Mouse (Mus musculus) megakaryocyte-erythroid progenitor cell, adult 5-6 weeks (primary cell): ENCODE data around the gene Ptms. TPM values are rescaled to one million over a fixed set of nuclear protein-coding genes. Genes with fewer than 3 reads are reported as not detected.
"Not testable (repeated sequence)": the region's sequence is repeated elsewhere in the genome, so short reads cannot be mapped to it uniquely, and the experiment has no call there.

ENCODE experiments used
- ATAC-seq: replicated peaks from 2 replicates; pipeline ENCODE4 v1.8.0; 2016; ENCODE audit warnings: mild to moderate bottlenecking, inconsistent platforms; ENCODE audit not compliant: severe bottlenecking, poor library complexity, low FRiP score, low TSS enrichment
- total RNA-seq, 2 experiments: library from RNA; stranded (forward) in 1 of 2; stranded (reverse) in 1 of 2; fragments of 200-1000, 215-1000 nt in 1 of 2; fragments of >200 nt in 1 of 2; fragmentation: Nextera tagmentation in 1 of 2; gene quantifications; 2 replicates each; pipeline ENCODE4 v1.2.3; 2014 to 2017

Ptms gene
- total RNA-seq, 2 experiments from 2014 or later = 5.3 to 21.6 TPM

GRCm38 (mm10) chr6:124910032-124910431 is 9.9 kb downstream of the Ptms start:
- no peak for ATAC-seq

- ATAC-seq = no peak
Measured at GRCm38 (mm10) chr6:124907767-124908166, 12.1 kb downstream of the Ptms start.

GRCm38 (mm10) chr6:124904991-124905860 is 14.7 kb downstream of the Ptms start:
- no peak for ATAC-seq

GRCm38 (mm10) chr6:124904161-124904981 is 15.5 kb downstream of the Ptms start:
- ATAC-seq = peak; percentile 78

- ATAC-seq = peak; percentile 93
Measured at GRCm38 (mm10) chr6:124903580-124904151, 16.2 kb downstream of the Ptms start.

DNA sequence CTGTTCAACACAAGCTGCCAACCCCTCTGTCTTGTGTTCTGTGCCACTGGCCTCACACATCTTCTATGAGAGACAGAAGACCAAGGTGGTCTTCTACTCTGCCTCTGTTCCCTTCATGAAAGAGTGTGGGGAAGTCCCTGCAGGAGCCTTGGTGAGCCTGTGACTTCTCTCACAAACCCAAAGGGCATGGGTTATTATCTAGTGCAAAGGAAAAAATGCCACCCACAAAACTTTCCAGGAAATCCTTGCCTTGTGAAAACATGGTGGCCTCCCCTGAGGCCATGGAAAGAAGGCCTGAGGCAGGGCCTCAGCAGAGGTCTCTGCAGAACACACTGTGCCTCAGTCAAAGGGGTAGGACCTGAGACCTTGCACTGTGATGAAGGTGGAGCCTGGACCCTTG is 18.1 kb downstream of the Ptms start:
- no peak for ATAC-seq

DNA sequence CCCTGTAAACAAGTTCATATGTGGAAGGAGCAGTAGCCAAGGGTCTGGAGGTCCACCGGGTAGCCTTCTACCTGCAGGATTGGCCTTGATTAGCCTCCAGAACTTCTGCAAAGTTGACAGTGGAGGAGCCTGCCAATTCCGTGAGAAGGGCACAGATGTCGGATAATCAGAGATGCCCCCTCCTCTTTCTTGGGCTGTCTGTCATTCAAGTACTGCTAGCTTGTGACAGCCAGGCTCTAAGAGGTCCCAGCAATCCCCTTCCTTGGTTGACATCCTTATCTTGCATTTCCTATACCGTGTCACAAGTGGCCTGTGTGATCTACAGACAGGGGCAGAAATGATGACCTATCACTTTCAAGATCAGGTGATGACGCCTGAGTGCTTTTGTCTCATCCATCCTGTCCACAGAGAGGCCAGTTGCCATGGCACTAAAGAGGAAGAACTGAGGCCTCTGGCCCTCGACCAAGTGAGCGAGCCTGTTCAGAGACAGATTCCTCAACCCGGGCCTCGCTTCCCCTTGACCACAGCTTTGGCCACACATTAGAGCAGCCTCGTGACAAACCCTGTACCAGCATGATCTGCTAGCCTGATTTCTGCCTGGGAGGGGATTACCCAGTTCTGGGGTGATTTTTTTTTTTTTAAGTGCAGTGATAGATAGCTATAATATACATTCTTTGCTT is 19.0 kb downstream of the Ptms start:
- no peak for ATAC-seq

DNA sequence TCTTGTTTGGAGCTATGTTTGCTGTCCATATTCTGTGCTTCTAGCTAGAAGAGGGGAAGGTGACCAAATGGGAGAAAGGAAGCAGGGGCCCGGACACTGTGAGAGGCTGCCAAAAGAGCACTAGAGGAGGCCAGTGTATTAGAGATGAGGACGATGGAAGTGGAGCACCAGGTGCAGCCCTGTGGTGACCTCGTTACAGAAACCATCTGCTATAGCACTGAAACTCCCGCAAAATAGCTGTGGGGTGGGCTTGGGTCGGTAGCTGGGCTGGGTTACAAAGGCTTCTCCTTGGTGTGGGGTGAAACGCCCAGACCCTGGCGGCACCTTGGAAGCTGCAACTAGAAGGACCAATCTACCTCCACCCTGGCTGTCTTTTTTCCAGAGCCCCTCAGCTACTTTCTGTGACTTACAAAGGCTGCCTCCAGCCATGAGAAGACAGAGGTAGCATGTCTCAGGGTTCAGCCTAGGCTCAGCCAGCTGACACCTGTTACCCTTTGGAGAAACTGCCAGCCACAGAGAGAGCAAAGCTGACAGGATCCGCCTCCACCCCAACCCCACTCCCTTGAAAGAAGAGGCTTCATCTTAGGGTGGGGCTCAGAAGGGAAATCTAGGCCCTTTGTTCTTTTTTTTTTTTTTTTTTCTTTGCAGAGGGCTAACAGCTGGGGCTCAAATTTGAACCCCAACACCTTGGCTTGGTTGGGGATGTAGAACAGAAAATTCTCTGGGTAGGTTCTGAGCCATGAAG is 19.7 kb downstream of the Ptms start:
- no peak for ATAC-seq

DNA sequence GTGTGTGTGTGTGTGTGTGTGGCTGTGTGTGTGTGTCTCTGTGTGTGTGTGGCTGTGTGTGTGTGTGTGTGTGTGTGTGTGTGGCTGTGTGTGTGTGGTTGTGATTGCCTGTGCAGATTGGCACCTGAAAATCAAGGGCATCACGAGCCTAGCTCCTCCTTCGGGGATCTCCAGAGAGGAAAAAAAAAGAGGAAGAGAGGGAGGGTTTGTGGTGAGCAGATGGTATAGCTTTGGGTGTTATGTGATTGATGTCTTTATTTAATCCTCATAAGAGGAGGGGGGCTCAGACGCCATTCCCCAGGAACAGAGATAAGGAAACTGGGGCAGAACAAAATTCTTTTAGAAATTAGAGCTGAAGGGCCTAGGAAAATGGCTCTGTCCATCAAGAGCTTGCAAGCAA is 21.5 kb downstream of the Ptms start:
- no peak for ATAC-seq

DNA sequence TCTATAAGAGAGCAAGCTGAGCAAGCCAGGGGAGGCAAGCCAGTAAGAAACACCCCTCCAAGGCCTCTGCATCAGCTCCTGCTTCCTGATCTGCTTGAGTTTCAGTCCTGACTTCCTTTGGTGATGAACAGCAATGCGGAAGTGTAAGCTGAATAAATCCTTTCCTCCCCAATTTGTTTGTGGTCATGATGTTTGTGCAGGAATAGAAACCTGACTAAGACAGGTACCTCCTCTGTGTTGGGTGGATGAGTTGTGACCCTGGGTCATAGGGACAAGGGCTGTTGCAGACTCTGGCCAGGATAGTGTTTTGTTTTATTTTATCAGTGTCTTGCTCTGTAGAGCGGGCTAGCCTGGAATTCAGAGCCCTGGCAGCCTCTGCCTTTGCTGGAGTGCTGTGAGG is 25.8 kb downstream of the Ptms start:
- ATAC-seq = not testable (repeated sequence)

- ATAC-seq = no peak
Measured at GRCm38 (mm10) chr6:124890997-124891396, 28.9 kb downstream of the Ptms start.

DNA sequence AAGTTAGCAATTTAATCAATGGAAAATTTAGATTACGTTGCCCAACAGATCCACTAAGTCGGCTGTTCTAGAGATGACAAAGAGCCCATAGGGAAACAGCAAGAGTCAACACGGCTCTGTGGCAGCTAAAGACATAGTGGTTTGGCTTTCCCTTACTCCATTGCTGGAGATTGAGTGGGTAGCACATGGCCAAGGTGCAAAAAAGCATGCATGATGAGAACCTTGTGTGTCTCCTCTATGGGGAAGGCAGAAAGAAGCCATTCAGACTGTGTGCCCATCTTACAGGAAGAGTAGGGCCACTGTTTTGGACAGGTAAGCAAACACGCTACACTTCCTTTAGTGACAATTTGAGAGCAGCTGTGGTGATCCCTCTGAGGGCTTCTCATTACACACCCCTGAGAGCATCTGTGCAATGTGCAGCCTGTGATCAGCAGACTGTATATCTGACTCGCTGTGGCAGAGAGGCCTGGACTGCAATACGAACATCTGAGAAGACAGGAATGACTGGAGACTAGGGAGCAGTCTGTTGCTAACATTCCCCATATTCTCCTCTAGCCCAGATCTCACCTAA is 31.3 kb downstream of the Ptms start:
- ATAC-seq = no peak

DNA sequence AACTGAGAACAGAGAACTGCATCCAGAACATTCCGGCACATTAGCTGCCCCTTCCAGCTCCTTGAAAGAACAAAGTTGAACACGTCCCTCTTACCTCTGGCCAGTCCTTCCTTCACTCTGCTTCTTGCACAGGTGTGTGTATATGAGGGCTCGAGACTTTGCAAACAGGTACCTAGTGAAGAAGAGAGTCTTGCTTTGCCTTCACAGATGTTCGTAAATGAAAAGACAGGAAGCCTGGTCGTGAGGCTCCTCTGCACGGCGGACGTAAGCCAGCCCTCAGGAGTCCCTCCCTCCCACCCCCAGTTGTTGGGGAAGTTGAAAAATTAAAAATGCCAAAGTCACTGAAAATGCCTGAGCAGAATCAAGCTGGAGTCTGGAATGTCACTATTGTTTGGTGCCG is 31.9 kb downstream of the Ptms start, which contains the start of gene Cd4:
Cd4 (minus strand) TSS at position 236 of the 400 bp plus-strand sequence.
- no peak for ATAC-seq

- no peak for ATAC-seq
Measured at GRCm38 (mm10) chr6:124885956-124886381, 33.9 kb downstream of the Ptms start.

GRCm38 (mm10) chr6:124884714-124885500 is 35.0 kb downstream of the Ptms start:
- peak; percentile 58; the same call in 1 of the 2 replicates for ATAC-seq

DNA sequence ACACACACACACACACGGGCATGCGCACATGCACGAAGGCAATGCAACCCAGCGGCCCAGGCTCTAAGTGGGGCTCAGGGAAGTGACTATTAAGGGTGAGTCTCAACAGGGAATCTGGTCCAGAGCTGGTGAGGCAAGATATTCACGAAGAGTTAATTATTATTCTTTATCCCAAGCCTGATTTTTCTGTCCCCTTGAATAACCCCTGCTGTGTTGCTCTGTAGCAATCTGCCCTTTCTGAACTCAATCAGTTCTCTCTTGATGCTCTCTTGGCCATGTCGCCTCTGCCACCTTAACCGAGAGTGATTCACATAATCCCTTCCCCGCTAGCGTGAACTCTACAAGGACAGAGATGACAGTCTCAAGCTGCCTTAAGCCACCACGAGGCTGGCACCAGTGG is 36.6 kb downstream of the Ptms start:
- ATAC-seq = no peak

GRCm38 (mm10) chr6:124881821-124882220 is 38.1 kb downstream of the Ptms start:
- no peak for ATAC-seq

DNA sequence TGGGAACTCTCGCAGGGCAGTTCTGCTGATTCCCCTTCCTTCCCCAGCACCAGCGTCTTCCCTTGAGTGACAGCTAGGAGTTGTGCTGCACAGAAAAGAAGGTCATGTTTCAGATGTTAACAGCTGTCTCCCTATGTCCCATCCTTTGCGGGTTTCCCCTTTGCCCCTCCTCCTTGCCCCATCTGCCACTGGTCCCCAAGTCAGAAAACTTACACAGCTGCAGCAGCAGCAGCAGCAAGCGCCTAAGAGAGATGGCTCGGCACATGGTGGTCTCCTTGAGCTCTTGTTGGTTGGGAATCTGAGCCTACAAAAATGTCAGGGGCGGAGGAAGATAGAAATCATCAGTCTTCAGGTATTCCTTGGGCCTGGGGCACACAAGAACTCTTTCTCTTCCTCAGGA is 40.5 kb downstream of the Ptms start:
- ATAC-seq = no peak
